Mouse (Mus musculus) liver, embryonic 11.5 days (tissue): ENCODE data around the gene Fam92b. TPM values are rescaled to one million over a fixed set of nuclear protein-coding genes. Genes with fewer than 3 reads are reported as not detected.

Experiments
- ATAC-seq: fragments of 200-750 bp; cut with Nextera tagmentation; replicated peaks from 2 replicates; pipeline ENCODE4 v1.8.0; 2017; ENCODE audit warnings: moderate number of reproducible peaks, mild to moderate bottlenecking, moderate TSS enrichment, moderate library complexity; ENCODE audit not compliant: low FRiP score
- DNase-seq: peaks from one replicate; pipeline ENCODE4 v3.0.0-alpha.2; 2017; ENCODE audit warnings: low spot score
- H3K27ac ChIP-seq: fragments of 300-500 bp; sonication (generic); 2 replicates; pipeline ENCODE4 v1.5.1; 2014; ENCODE audit warnings: mild to moderate bottlenecking, low read depth, low read length, control low read depth
- H3K27me3 ChIP-seq: fragments of 300-500 bp; sonication (generic); replicated peaks from 2 replicates; pipeline ENCODE4 v1.6.1; 2014; ENCODE audit warnings: low read length, mixed read lengths; ENCODE audit not compliant: control insufficient read depth, insufficient read depth
- H3K36me3 ChIP-seq: fragments of 300-500 bp; sonication (generic); 2 replicates; pipeline ENCODE4 v1.6.1; 2014; ENCODE audit warnings: mild to moderate bottlenecking, low read length, moderate library complexity, mixed read lengths; ENCODE audit not compliant: control insufficient read depth, insufficient read depth
- H3K4me1 ChIP-seq: fragments of 300-500 bp; sonication (generic); replicated peaks from 2 replicates; pipeline ENCODE4 v1.6.1; 2014; ENCODE audit warnings: low read length, mixed read lengths; ENCODE audit not compliant: control insufficient read depth, insufficient read depth
- H3K4me2 ChIP-seq: fragments of 300-500 bp; sonication (generic); 2 replicates; pipeline ENCODE4 v1.6.1; 2014; ENCODE audit warnings: mild to moderate bottlenecking, control low read depth, moderate library complexity
- H3K4me3 ChIP-seq: fragments of 300-500 bp; sonication (generic); 2 replicates; pipeline ENCODE4 v1.5.1; 2014; ENCODE audit warnings: low read depth, low read length, control low read depth
- H3K9ac ChIP-seq: fragments of 300-500 bp; sonication (generic); 2 replicates; pipeline ENCODE4 v1.6.1; 2014; ENCODE audit warnings: low read depth, low read length, control low read depth
- H3K9me3 ChIP-seq: fragments of 300-500 bp; sonication (generic); 2 replicates; pipeline ENCODE4 v1.6.1; 2016; ENCODE audit warnings: low read length, inconsistent platforms, mixed read lengths; ENCODE audit not compliant: control insufficient read depth
- WGBS: fragments of 180-500 bp; shearing (Covaris S2); extraction: QIAGEN DNeasy Blood & Tissue Kit; methylation state at CpG from one replicate; pipeline ENCODE4 v1.1.7; 2014; 5-methylcytosine and 5-hydroxymethylcytosine counted together
- polyA plus RNA-seq: library from polyadenylated mRNA; unstranded; fragments of >200 nt; fragmentation: Nextera tagmentation; extraction: Ambion mirVana; gene quantifications from 2 replicates; pipeline ENCODE4 v1.2.1, GENCODE M21; 2014

Fam92b gene
- polyA plus RNA-seq, 1 experiment from 2014 or later = 0.27 TPM

DNA sequence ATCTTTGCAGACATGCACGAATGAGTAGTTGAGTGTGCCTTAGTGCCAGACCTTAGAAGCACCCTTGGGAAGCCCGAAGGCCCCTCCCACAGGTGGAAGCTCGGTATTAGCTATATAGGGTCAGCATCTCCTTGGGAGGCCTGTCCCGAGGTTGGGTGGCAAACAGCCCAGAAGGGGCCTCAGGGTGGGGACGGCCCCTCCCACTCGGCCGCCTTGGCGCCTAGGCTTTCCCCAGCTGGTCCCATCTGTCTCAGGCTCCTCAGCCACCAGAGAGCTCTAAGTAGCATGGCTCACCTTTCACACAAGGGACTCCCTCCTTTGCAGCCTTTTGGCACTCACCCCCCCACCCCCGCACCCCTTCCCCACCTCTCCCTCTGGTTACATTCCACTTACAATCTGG, 7.1 kb upstream of the Fam92b start:
- Histone ChIP-seq H3K36me3 (no peaks in the 10 kb centered on the region), H3K4me3 (no peak overlapping the region), H3K9ac (no peak overlapping the region), H3K4me2 (no peak overlapping the region), H3K27me3 (no peaks in the 10 kb centered on the region), H3K9me3 (no peaks in the 10 kb centered on the region), H3K27ac (no peak overlapping the region), H3K4me1 (peaks cover 3% of the 10 kb centered on the region)
- WGBS = 36% methylated on average over 9 of the region's 9 CpGs
- DNase-seq = no peak
- no peak for ATAC-seq

DNA sequence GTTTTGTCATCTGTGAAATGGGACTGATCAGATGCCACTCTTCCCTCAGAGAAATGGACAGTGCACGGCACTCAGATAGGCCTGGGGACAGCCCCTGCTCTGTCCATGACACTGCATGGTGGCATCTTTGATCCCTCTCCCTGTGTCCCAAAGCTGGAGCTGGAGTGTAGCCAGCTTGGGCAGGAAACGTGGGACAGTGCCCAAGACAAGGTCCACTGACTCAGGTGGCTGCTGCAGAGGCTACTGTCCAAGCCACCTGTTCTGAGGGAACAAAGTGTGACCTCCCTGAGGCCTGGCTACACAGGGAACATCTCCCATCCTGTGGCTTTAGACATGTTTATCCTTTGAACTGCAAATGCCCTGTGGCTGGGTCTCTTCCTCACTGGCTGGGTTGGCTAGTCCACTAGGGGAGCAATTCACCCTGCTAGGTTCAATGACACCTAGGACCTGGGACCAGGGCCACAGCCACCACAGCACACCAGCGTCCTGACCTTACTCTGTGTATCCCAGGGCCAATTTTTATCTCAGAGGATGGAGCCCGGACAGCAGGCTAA, 4.7 kb upstream of the Fam92b start:
- ATAC-seq (no peak), DNase-seq (no peak)
- Histone ChIP-seq H3K27ac (no peak overlapping the region), H3K4me3 (no peak overlapping the region), H3K36me3 (no peaks in the 10 kb centered on the region), H3K4me1 (peaks cover 16% of the 10 kb centered on the region), H3K9ac (no peak overlapping the region), H3K4me2 (no peak overlapping the region), H3K9me3 (no peaks in the 10 kb centered on the region), H3K27me3 (peaks cover 16% of the 10 kb centered on the region)
- WGBS = 64% methylated on average over 4 of the region's 4 CpGs

DNA sequence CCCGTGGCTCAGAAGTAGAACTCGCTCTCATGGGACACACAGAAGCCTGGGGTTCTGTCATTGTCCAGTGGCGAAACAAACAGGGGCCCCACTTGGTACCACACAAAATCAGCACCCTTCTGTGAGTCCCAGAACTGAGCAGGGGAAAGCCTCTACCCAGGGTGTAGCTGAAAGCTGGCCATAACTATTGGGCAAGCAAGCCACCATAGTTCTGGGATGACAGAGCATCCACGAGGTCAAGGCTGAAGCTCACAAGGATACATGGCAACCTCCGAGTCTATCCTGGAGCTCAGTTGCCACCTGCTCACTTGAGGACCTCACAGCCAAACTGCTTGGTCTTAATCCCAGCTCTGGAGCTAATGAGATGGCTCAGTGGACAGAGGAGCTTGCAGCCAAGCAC, 4.0 kb upstream of the Fam92b start:
- Histone ChIP-seq H3K9ac (no peak overlapping the region), H3K4me3 (no peak overlapping the region), H3K27me3 (peaks cover 23% of the 10 kb centered on the region), H3K27ac (no peak overlapping the region), H3K4me1 (peaks cover 19% of the 10 kb centered on the region), H3K36me3 (no peaks in the 10 kb centered on the region), H3K9me3 (no peaks in the 10 kb centered on the region), H3K4me2 (no peak overlapping the region)
- WGBS = 72% methylated on average over 5 of the region's 5 CpGs
- ATAC-seq (no peak), DNase-seq (no peak)

DNA sequence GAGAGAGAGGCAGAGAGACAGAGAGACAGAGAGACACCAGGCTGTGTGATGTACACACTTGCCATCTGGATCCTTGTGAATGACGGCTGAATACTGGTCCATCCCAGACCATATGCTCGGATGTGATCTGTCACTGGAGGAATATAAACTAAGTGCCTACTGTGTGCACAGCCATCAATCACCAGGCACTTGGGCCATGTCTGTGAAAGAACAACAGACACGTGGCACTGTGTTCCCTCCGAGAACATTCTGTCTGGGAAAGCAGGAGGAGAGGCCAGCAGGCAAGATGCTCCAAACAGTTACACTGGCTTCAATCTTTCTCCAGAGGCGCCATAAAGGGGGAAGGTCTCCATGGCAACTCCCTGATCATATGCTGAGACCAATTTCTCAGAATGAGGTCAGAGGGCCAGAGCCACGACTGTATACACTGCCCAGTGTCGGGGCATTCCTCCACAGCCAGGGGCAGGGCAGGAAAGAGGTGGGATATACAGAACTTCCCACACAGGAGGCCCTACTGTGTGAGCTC, 3.2 kb upstream of the Fam92b start:
- H3K27ac ChIP-seq = no peak overlapping the region
- H3K4me2 ChIP-seq = no peak overlapping the region
- peaks cover 19% of the 10 kb centered on the region for H3K4me1 ChIP-seq
- H3K9me3 ChIP-seq = no peaks in the 10 kb centered on the region
- H3K4me3 ChIP-seq = no peak overlapping the region
- DNase-seq = no peak
- ATAC-seq = no peak
- 50% methylated on average over 7 of the region's 7 CpGs for WGBS
- H3K36me3 ChIP-seq = no peaks in the 10 kb centered on the region
- H3K27me3 ChIP-seq = peaks cover 27% of the 10 kb centered on the region
- no peak overlapping the region for H3K9ac ChIP-seq

DNA sequence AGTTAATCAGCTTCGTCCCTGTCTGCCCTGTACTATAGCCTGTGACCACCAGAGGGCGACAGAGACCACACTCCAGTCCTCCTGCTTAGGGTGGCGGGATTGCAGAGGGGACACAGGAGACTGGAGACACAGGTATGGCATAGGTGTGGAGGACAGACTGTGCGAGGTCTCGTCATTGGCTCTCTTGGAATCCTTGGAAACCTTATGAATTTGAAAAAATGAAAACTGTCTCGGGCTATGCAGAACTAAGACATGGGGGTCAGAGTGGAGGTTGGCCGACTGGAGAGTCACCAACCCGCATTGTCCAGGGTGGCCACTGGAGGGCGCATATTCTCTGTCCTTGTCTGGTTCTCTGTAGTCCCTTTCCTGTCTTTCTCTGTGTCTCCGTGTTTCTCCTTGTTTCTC, 1.8 kb upstream of the Fam92b start:
- H3K27me3 ChIP-seq = peaks cover 37% of the 10 kb centered on the region
- H3K4me1 ChIP-seq = peaks cover 16% of the 10 kb centered on the region
- no peaks in the 10 kb centered on the region for H3K36me3 ChIP-seq
- H3K9me3 ChIP-seq = no peaks in the 10 kb centered on the region
- ATAC-seq (peak; percentile 62), DNase-seq (peak; percentile 92)
- no peak overlapping the region for H3K4me3 ChIP-seq
- no peak overlapping the region for H3K9ac ChIP-seq
- H3K4me2 ChIP-seq = peak overlapping the region; percentile 46
- H3K27ac ChIP-seq = no peak overlapping the region
- 0% methylated on average over 10 of the region's 10 CpGs for WGBS

DNA sequence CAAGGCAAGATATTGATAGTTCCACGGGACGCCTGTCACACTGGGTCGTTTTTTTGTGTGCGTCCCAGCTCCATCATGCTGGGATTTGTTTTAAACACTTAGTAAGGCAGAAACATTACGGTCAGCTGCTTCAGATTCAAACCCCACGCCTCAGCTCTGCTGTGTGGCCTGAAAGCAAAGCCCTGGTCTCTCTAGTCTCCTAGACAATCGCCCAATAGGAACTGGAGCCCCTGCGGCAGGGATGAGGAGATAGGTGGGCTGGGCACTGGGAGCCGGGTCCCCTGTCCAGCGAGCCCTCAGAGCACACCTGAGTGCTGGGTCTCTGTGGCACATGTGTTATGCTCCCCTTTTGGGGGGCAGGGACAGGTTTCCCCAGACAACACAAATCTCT, 853 bp upstream of the Fam92b start:
- no peak overlapping the region for H3K9ac ChIP-seq
- H3K36me3 ChIP-seq = no peaks in the 10 kb centered on the region
- DNase-seq = no peak
- peaks cover 37% of the 10 kb centered on the region for H3K27me3 ChIP-seq
- H3K4me1 ChIP-seq = peaks cover 16% of the 10 kb centered on the region
- 11% methylated on average over 10 of the region's 10 CpGs for WGBS
- no peak overlapping the region; the same call in 1 of the 2 replicates for H3K4me2 ChIP-seq
- no peaks in the 10 kb centered on the region for H3K9me3 ChIP-seq
- H3K4me3 ChIP-seq = no peak overlapping the region
- no peak overlapping the region for H3K27ac ChIP-seq
- no peak for ATAC-seq

DNA sequence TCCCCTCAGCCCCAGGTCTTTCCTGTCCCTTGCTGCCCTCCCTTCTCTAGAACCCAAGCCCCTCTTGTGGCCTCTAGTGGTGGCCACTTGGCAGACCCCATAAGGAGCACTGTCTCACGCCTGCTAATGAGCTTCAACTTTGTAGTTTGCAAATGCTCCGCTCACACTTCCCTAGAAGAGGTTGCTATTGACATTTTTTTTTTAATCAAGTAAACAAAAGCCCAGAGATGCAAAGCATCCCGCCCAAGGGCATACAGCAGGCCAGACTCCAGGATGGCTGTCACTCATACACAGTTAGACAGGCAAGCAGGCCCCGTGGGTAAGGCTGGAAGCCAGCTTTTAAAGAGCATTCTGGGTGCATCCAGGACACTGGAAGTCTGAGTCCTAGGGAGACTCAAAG, 661 bp downstream of the Fam92b start:
- peak overlapping the region; percentile 32; the same call in 1 of the 2 replicates for H3K27ac ChIP-seq
- H3K36me3 ChIP-seq = no peaks in the 10 kb centered on the region
- H3K9me3 ChIP-seq = no peaks in the 10 kb centered on the region
- no peak overlapping the region for H3K4me2 ChIP-seq
- no peak for DNase-seq
- WGBS = 25% methylated on average over 4 of the region's 4 CpGs
- no peak for ATAC-seq
- H3K4me3 ChIP-seq = no peak overlapping the region
- peaks cover 16% of the 10 kb centered on the region for H3K4me1 ChIP-seq
- peaks cover 37% of the 10 kb centered on the region for H3K27me3 ChIP-seq
- H3K9ac ChIP-seq = no peak overlapping the region

DNA sequence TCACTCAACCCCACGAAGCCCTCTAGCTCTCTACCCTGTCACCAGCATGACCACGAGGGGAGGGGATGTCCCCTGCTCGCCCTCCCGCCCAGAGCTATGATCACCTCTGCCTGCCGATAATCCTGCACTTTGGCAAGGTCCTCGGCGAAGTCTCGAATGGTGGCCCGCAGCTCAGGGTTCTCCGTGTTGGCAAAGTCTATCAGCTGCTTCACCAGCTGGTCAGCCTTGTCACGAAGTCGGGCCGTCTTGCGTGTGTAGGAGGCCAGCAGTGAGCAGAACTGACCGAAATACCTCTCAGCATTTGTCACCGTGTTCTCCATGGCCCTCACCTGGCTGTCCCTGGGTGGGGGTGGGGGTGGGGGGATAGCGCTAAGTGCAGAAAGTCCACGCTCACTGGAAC, 2.7 kb downstream of the Fam92b start:
- WGBS = 50% methylated on average over 18 of the region's 18 CpGs
- H3K36me3 ChIP-seq = no peaks in the 10 kb centered on the region
- ATAC-seq (no peak), DNase-seq (no peak)
- H3K27ac ChIP-seq = no peak overlapping the region
- peaks cover 16% of the 10 kb centered on the region for H3K4me1 ChIP-seq
- H3K4me3 ChIP-seq = no peak overlapping the region
- no peak overlapping the region for H3K9ac ChIP-seq
- no peak overlapping the region for H3K4me2 ChIP-seq
- H3K9me3 ChIP-seq = no peaks in the 10 kb centered on the region
- H3K27me3 ChIP-seq = peaks cover 37% of the 10 kb centered on the region

DNA sequence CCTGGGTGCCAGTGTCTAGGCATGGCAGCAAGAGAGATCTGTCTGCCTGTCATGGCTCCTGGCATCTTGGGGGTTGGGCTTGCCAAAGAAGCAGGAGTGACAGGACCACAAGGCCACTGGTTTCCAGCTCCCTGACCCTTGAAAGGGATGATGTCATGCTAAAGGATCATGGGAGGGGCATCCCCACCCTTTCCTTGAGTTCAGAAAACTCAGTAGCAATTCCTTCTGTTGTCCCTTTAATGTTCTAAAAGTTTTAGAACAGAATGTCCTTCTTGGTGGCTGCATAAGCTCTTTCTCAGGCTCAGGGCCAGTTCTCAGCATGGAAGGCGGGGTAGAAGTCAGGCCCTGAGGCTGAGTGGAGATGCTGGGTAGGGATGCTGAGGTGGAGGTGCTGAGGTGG, 4.1 kb downstream of the Fam92b start:
- no peak for DNase-seq
- Histone ChIP-seq H3K27ac (no peak overlapping the region), H3K4me3 (no peak overlapping the region), H3K4me1 (peaks cover 13% of the 10 kb centered on the region), H3K9ac (no peak overlapping the region), H3K4me2 (no peak overlapping the region), H3K9me3 (no peaks in the 10 kb centered on the region), H3K36me3 (no peaks in the 10 kb centered on the region), H3K27me3 (peaks cover 41% of the 10 kb centered on the region)
- 48% methylated on average over 1 of the region's 1 CpGs for WGBS
- ATAC-seq = no peak
